Mouse (Mus musculus) adrenal gland, postnatal 10 days (tissue): ENCODE data around the gene Nrn1l. TPM values are rescaled to one million over a fixed set of nuclear protein-coding genes. Genes with fewer than 3 reads are reported as not detected.

ENCODE experiments used
- total RNA-seq, 2 experiments: library from RNA; stranded (reverse); gene quantifications; 2 replicates each; pipeline ENCODE4 v1.2.3; 2021

Nrn1l gene
- total RNA-seq, 2 experiments from 2014 or later, result 0.55 TPM; not detected in 1

Other genes with a start within 250 kb of the Nrn1l start
- gene Carmil2, start 207.3 kb upstream of the Nrn1l start, total RNA-seq, result 1 to 10 TPM; 3.6 to 4.5 TPM
- gene Acd, start 192.5 kb upstream of the Nrn1l start, total RNA-seq, result 10 to 100 TPM; 27.9 to 28.2 TPM
- gene Pard6a, start 192.4 kb upstream of the Nrn1l start, total RNA-seq, result 10 to 100 TPM in 1 of 2 experiments, 1 to 10 TPM in 1; 9.1 to 12.6 TPM
- gene 4933405L10Rik, start 185.9 kb upstream of the Nrn1l start, total RNA-seq, result not detected
- 1 to 10 TPM; 3.9 to 7.5 TPM for gene Enkd1, start 185.4 kb upstream of the Nrn1l start, total RNA-seq
- 10 to 100 TPM in 1 of 2 experiments, 1 to 10 TPM in 1; 7.5 to 12.8 TPM for gene Gfod2, start 134.9 kb upstream of the Nrn1l start, total RNA-seq
- gene Ranbp10, start 66.2 kb upstream of the Nrn1l start, total RNA-seq, result 10 to 100 TPM; 25.4 to 30.0 TPM
- gene Tsnaxip1, start 65.8 kb upstream of the Nrn1l start, total RNA-seq, result not detected
- gene Cenpt, start 40.3 kb upstream of the Nrn1l start, total RNA-seq, result 10 to 100 TPM in 1 of 2 experiments, 1 to 10 TPM in 1; 7.6 to 10.4 TPM
- 10 to 100 TPM; 28.3 to 32.0 TPM for gene Thap11, start 38.4 kb upstream of the Nrn1l start, total RNA-seq
- 10 to 100 TPM; 39.1 to 40.1 TPM for gene Nutf2, start 33.0 kb upstream of the Nrn1l start, total RNA-seq
- 10 to 100 TPM; 28.0 to 35.3 TPM for gene Edc4, start 12.7 kb upstream of the Nrn1l start, total RNA-seq
- gene Pskh1, start 6.9 kb downstream of the Nrn1l start, total RNA-seq, result 10 to 100 TPM; 32.9 to 35.6 TPM
- under 1 TPM; 0.30 to 0.70 TPM for gene Ctrl, start 40.3 kb downstream of the Nrn1l start, total RNA-seq
- 10 to 100 TPM; 58.0 to 66.3 TPM for gene Psmb10, start 44.9 kb downstream of the Nrn1l start, total RNA-seq
- 10 to 100 TPM; 39.2 to 89.9 TPM for gene Lcat, start 49.8 kb downstream of the Nrn1l start, total RNA-seq
- gene Slc12a4, start 72.5 kb downstream of the Nrn1l start, total RNA-seq, result 10 to 100 TPM; 30.5 to 33.7 TPM
- gene Dpep3, start 85.9 kb downstream of the Nrn1l start, total RNA-seq, result not detected
- 10 to 100 TPM; 13.5 to 15.2 TPM for gene Dus2, start 97.8 kb downstream of the Nrn1l start, total RNA-seq
- gene Dpep2nb, start 112.4 kb downstream of the Nrn1l start, total RNA-seq, result not detected
- gene Ddx28, start 118.3 kb downstream of the Nrn1l start, total RNA-seq, result 10 to 100 TPM; 13.1 to 16.2 TPM
- gene Nfatc3, start 165.3 kb downstream of the Nrn1l start, total RNA-seq, result 10 to 100 TPM; 39.1 to 47.7 TPM
- 10 to 100 TPM; 14.8 to 15.4 TPM for gene Esrp2, start 243.4 kb downstream of the Nrn1l start, total RNA-seq